Mouse (Mus musculus) thymus, postnatal 36 days (tissue): ENCODE results near the gene Hsp90ab1.

Experiments used
- DNase-seq, 2 experiments: peaks; one replicate each; pipeline ENCODE4 v3.0.0; 2022; ENCODE audit warnings: mixed read lengths in 2 of 2

Gene Hsp90ab1

DNA sequence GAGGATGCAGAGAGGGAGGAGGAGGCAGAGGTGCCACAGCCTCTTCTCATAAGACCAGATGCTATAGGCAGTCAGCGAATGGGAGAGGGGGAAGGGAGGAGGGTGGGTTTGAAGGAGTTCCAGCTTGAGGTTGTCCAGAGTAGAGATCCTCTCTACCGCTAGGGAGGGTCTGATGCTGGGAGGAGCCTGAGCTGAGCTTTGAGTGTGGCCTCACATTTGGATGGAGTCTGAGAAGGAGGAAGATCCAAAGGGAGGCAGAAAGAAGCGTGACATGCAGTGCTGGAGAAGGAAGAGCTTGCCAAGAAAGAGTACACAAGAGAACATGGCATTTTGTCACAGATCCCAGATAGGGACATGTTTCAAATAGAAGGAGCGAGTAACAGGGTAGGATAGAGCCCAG, 34.7 kb downstream of the Hsp90ab1 start:
- DNase-seq: no peak

DNA sequence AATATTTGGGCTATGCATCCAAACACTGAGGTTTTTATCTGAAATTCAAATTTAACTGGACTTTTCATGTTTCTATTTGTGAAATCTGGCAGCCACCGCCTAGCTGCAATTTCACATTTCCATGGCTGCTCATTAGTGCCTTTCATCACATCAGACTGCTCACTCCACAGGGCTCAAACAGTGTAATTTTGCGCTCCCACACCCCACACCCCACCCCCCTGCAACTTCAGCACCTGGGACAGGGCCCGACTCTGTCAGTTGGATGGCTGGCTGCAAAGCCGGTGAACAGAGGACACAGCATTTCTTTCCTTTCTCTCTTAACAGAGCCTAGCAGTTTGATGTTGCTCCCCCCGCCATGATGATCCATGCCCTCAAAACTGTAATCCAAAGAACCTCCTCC, 36.8 kb downstream of the Hsp90ab1 start:
- DNase-seq: no peak

DNA sequence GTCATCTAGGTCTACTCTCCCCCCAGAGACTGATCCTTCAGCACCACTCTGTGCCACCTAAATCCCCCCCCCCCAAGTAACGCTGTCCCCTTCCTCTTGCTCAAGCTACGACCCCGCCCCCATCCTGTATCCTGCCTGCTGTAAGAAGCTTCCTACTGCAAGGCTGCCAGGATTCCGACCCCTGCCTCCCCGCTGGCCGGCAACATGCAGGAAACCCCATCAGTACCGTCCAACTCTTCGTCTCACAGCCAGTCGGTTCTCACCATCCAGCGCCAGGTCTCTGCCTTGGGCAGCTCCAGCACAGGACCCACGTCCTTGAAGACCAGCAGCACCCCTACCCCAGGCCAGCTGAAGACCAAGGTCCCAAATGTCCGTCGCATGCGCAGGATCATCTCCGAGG, 40.2 kb downstream of the Hsp90ab1 start:
- DNase-seq: no peak

DNA sequence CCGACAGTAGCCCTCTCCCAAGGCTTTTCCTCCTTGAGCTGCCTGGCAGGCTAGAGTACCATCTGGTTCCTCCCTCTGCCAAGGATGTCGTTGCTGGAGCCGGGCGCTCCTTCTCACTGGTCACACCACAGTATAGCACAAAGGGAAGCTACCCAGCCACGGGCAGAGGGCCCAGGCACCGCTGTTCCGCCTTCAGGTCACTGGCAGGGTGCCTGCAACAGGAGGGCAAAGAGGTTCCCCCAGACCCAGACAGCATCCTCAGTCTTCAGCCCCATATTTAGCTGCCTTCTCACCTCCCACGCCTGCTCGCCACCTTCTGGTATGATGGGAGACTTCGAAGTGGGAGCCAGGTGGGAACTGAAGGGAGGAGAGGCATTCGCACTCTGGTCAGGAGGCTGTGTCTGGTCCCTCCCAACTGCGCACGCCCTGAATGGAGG, 42.7 kb downstream of the Hsp90ab1 start:
- no peak for DNase-seq

DNA sequence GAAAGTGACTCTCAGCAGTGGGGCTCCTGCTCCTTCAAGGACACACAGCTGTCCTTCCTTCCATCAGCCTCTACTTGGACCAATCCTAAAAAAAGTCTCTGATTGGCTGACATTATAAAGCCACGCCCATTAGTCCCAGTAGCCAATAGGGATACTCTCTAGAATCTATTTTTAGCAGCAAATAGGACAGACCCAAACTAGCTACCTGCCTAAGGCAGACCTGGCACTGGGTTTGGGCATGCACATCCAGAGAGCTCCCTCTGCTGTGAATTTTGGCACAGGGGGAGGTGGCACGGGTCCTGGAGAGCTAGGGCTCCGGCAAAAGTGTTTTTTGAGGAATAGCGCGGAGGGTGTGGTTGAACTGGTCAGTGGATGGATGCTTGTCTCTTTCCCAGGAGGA, 46.5 kb downstream of the Hsp90ab1 start:
- DNase-seq: no peak

DNA sequence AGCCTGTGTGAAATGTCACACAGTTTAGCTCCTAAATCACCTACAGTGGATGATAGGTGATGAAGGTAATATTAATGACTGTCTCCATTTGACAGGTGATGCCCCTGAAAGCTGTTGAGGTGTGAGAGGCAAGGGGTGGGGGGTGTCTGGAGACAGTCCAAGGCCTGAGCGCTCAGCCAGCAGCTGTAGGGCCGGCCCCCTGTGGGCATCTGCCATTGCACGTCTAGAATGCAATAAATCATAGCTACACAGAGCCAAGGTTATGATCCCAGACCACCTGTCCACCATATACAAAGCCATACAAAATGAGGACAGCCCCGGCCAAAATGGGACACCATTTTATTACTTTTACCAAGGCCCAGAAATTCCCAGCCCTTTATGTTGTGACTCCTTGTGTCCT, 48.1 kb downstream of the Hsp90ab1 start:
- DNase-seq: no peak

DNA sequence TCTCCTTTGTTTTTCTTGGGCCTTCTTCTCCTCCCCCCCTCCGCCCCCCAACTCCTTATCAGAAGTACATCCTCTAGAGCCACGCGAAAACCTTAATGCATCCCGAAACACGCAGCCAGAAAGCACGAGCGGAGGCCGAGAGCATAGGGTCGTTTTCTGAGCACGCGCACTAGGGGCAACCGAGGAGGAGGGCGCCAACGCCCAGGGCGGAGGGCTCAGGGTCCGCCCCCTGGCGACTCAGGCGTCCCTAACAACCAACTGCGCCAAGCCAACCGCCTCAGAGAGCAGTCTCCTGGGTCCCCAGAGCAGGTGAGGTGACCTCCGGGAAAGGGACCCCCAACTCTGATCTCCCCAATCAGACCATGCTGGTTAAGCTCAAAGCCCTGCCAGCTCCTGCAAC, 49.8 kb downstream of the Hsp90ab1 start, which contains the start of gene Tcte1:
TSS of gene Tcte1 (plus strand) at position 172 of the 400 bp plus-strand sequence.
- DNase-seq: peak; percentile 54 to 70

DNA sequence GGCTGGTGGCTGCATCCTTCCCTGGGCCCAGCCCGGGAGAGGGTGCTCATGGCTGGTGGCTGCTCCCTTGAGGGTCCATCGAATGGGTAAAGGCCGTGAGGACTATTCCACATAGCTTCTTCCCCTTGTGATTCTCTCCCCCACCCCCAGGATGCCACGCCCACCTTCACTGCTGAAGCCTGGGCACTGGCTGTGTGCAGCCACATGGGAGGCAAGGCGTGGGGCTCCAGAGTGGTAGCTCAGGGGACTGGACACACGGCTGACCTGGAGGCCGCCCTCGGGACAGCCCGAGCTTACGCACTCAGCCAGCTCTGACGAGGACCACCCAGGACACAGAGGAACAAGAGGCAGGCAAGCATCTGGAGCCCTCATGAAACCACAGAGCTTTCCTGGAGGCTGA, 52.9 kb downstream of the Hsp90ab1 start:
- no peak for DNase-seq

DNA sequence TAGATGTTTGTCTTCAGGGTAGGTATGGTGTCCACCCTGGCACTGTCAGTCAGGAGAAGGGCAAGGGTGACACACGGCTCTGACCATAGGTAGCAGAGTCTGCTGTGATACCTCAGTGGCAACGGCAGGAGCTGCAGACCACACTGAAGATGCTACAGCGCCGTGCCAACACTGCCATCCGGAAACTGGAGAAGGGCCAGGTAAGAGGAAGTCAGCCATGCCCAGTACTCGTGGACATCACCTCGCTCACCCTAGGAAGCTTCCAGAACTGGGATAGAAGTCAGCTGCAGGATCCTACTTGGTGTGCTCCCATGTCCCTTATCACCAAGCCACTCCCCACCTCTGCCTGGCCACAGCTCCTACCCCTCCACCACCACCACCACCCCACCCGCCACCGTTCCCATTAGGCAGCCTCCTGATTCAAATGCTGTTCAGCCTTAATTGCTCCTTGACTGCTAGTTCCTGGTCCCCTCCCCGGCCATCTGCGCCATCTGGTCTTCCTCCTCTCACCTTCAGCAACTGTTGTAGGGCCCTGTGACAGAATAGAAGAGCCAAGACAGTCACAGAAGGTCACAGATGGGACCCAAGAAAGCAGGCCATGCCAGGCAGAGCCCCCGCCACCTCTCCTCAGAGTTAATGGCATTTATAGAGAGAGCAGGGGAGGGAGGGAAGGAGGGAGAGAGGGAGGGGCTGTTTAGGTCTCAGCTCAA, 54.1 kb downstream of the Hsp90ab1 start:
- no peak for DNase-seq
